Mouse (Mus musculus): ENCODE measurements around the gene Suclg2. TPM values are rescaled to one million over a fixed set of nuclear protein-coding genes. Genes with fewer than 3 reads are reported as not detected.

The Suclg2 gene
- polyA plus RNA-seq, 1 experiment from 2014 or later, result 83.0 TPM

- DNase-seq (ENCODE audit: low spot score) (no peak), ATAC-seq (replicated peaks; ENCODE audit: low FRiP score) (no peak)
- H3K4me3 ChIP-seq (ENCODE audit: low read depth, low read length), result no peak overlapping the region
- H3K9me3 ChIP-seq (ENCODE audit: control insufficient read depth, low read length), result no peaks in the 10 kb centered on the region
- no peak overlapping the region for H3K27ac ChIP-seq (ENCODE audit: low read depth, low read length)
- H3K4me2 ChIP-seq, result no peak overlapping the region
- H3K9ac ChIP-seq (ENCODE audit: low read depth, low read length), result no peak overlapping the region
- no peaks in the 10 kb centered on the region for H3K27me3 ChIP-seq (replicated peaks; ENCODE audit: control insufficient read depth, insufficient read depth, low read length)
- 58% methylated on average over 4 of the region's 4 CpGs for WGBS
- no peaks in the 10 kb centered on the region; the same call in 1 of the 2 replicates for H3K4me1 ChIP-seq (replicated peaks; ENCODE audit: control insufficient read depth, insufficient read depth, low read length)
- no peaks in the 10 kb centered on the region for H3K36me3 ChIP-seq (ENCODE audit: control insufficient read depth, insufficient read depth, low read length)
These were observed 33.4 kb downstream of the Suclg2 start for GRCm38 (mm10) chr6:95685242-95685641.

- Histone ChIP-seq H3K4me1 (replicated peaks; ENCODE audit: control insufficient read depth, insufficient read depth, low read length) (peaks cover 9% of the 10 kb centered on the region; the same call in 1 of the 2 replicates), H3K27me3 (replicated peaks; ENCODE audit: control insufficient read depth, insufficient read depth, low read length) (no peaks in the 10 kb centered on the region), H3K36me3 (ENCODE audit: control insufficient read depth, insufficient read depth, low read length) (no peaks in the 10 kb centered on the region), H3K9me3 (ENCODE audit: control insufficient read depth, low read length) (no peaks in the 10 kb centered on the region), H3K9ac (ENCODE audit: low read depth, low read length) (no peak overlapping the region), H3K4me2 (no peak overlapping the region), H3K27ac (ENCODE audit: low read depth, low read length) (no peak overlapping the region), H3K4me3 (ENCODE audit: low read depth, low read length) (no peak overlapping the region)
- WGBS, result 68% methylated on average over 3 of the region's 3 CpGs
- ATAC-seq (replicated peaks; ENCODE audit: low FRiP score) (no peak), DNase-seq (ENCODE audit: low spot score) (no peak)
These were observed 38.9 kb downstream of the Suclg2 start for GRCm38 (mm10) chr6:95679718-95680117.

GRCm38 (mm10) chr6:95679261-95679660, 39.3 kb downstream of the Suclg2 start:
- H3K4me3 ChIP-seq (ENCODE audit: low read depth, low read length), result no peak overlapping the region
- H3K27me3 ChIP-seq (replicated peaks; ENCODE audit: control insufficient read depth, insufficient read depth, low read length), result no peaks in the 10 kb centered on the region
- WGBS, result 55% methylated on average over 3 of the region's 3 CpGs
- no peak overlapping the region for H3K4me2 ChIP-seq
- H3K9me3 ChIP-seq (ENCODE audit: control insufficient read depth, low read length), result no peaks in the 10 kb centered on the region
- H3K36me3 ChIP-seq (ENCODE audit: control insufficient read depth, insufficient read depth, low read length), result no peaks in the 10 kb centered on the region
- H3K4me1 ChIP-seq (replicated peaks; ENCODE audit: control insufficient read depth, insufficient read depth, low read length), result peaks cover 9% of the 10 kb centered on the region; the same call in 1 of the 2 replicates
- no peak overlapping the region for H3K9ac ChIP-seq (ENCODE audit: low read depth, low read length)
- ATAC-seq (replicated peaks; ENCODE audit: low FRiP score) (no peak), DNase-seq (ENCODE audit: low spot score) (no peak)
- H3K27ac ChIP-seq (ENCODE audit: low read depth, low read length), result no peak overlapping the region

GRCm38 (mm10) chr6:95676951-95677350, 41.6 kb downstream of the Suclg2 start:
- Histone ChIP-seq H3K9me3 (ENCODE audit: control insufficient read depth, low read length) (no peaks in the 10 kb centered on the region), H3K4me2 (no peak overlapping the region), H3K9ac (ENCODE audit: low read depth, low read length) (no peak overlapping the region), H3K27ac (ENCODE audit: low read depth, low read length) (no peak overlapping the region), H3K4me1 (replicated peaks; ENCODE audit: control insufficient read depth, insufficient read depth, low read length) (peaks cover 9% of the 10 kb centered on the region; the same call in 1 of the 2 replicates), H3K4me3 (ENCODE audit: low read depth, low read length) (no peak overlapping the region), H3K36me3 (ENCODE audit: control insufficient read depth, insufficient read depth, low read length) (no peaks in the 10 kb centered on the region; the same call in 1 of the 2 replicates), H3K27me3 (replicated peaks; ENCODE audit: control insufficient read depth, insufficient read depth, low read length) (no peaks in the 10 kb centered on the region)
- ATAC-seq (replicated peaks; ENCODE audit: low FRiP score) (no peak), DNase-seq (ENCODE audit: low spot score) (no peak)
- WGBS, result 87% methylated on average over 2 of the region's 2 CpGs

GRCm38 (mm10) chr6:95676439-95676838, 42.2 kb downstream of the Suclg2 start:
- Histone ChIP-seq H3K27ac (ENCODE audit: low read depth, low read length) (no peak overlapping the region), H3K9ac (ENCODE audit: low read depth, low read length) (no peak overlapping the region), H3K4me2 (no peak overlapping the region), H3K4me1 (replicated peaks; ENCODE audit: control insufficient read depth, insufficient read depth, low read length) (peaks cover 9% of the 10 kb centered on the region; the same call in 1 of the 2 replicates), H3K9me3 (ENCODE audit: control insufficient read depth, low read length) (no peaks in the 10 kb centered on the region), H3K27me3 (replicated peaks; ENCODE audit: control insufficient read depth, insufficient read depth, low read length) (no peaks in the 10 kb centered on the region), H3K36me3 (ENCODE audit: control insufficient read depth, insufficient read depth, low read length) (no peaks in the 10 kb centered on the region; the same call in 1 of the 2 replicates), H3K4me3 (ENCODE audit: low read depth, low read length) (no peak overlapping the region)
- peak; percentile 58 for ATAC-seq (replicated peaks; ENCODE audit: low FRiP score)
- DNase-seq (ENCODE audit: low spot score), result no peak
- WGBS, result 15% methylated on average over 4 of the region's 4 CpGs

- H3K9ac ChIP-seq (ENCODE audit: low read depth, low read length), result no peak overlapping the region
- H3K27me3 ChIP-seq (replicated peaks; ENCODE audit: control insufficient read depth, insufficient read depth, low read length), result no peaks in the 10 kb centered on the region
- ATAC-seq (replicated peaks; ENCODE audit: low FRiP score), result no peak
- no peaks in the 10 kb centered on the region; the same call in 1 of the 2 replicates for H3K36me3 ChIP-seq (ENCODE audit: control insufficient read depth, insufficient read depth, low read length)
- H3K4me3 ChIP-seq (ENCODE audit: low read depth, low read length), result no peak overlapping the region
- WGBS, result 52% methylated on average over 6 of the region's 6 CpGs
- H3K4me1 ChIP-seq (replicated peaks; ENCODE audit: control insufficient read depth, insufficient read depth, low read length), result peaks cover 9% of the 10 kb centered on the region; the same call in 1 of the 2 replicates
- DNase-seq (ENCODE audit: low spot score), result no peak
- no peak overlapping the region for H3K27ac ChIP-seq (ENCODE audit: low read depth, low read length)
- no peaks in the 10 kb centered on the region for H3K9me3 ChIP-seq (ENCODE audit: control insufficient read depth, low read length)
- H3K4me2 ChIP-seq, result no peak overlapping the region
These were observed 43.4 kb downstream of the Suclg2 start for GRCm38 (mm10) chr6:95675059-95675705.

GRCm38 (mm10) chr6:95674651-95675050, 43.9 kb downstream of the Suclg2 start:
- DNase-seq (ENCODE audit: low spot score) (no peak), ATAC-seq (replicated peaks; ENCODE audit: low FRiP score) (no peak)
- WGBS, result 74% methylated on average over 1 of the region's 1 CpGs
- H3K4me2 ChIP-seq, result no peak overlapping the region
- H3K27me3 ChIP-seq (replicated peaks; ENCODE audit: control insufficient read depth, insufficient read depth, low read length), result no peaks in the 10 kb centered on the region
- no peaks in the 10 kb centered on the region; the same call in 1 of the 2 replicates for H3K36me3 ChIP-seq (ENCODE audit: control insufficient read depth, insufficient read depth, low read length)
- no peaks in the 10 kb centered on the region for H3K9me3 ChIP-seq (ENCODE audit: control insufficient read depth, low read length)
- H3K27ac ChIP-seq (ENCODE audit: low read depth, low read length), result no peak overlapping the region
- no peak overlapping the region for H3K9ac ChIP-seq (ENCODE audit: low read depth, low read length)
- H3K4me3 ChIP-seq (ENCODE audit: low read depth, low read length), result no peak overlapping the region
- H3K4me1 ChIP-seq (replicated peaks; ENCODE audit: control insufficient read depth, insufficient read depth, low read length), result peaks cover 9% of the 10 kb centered on the region; the same call in 1 of the 2 replicates

- no peak overlapping the region for H3K27ac ChIP-seq (ENCODE audit: low read depth, low read length)
- no peak overlapping the region for H3K9ac ChIP-seq (ENCODE audit: low read depth, low read length)
- H3K4me1 ChIP-seq (replicated peaks; ENCODE audit: control insufficient read depth, insufficient read depth, low read length), result no peaks in the 10 kb centered on the region
- no peak overlapping the region for H3K4me3 ChIP-seq (ENCODE audit: low read depth, low read length)
- no peaks in the 10 kb centered on the region; the same call in 1 of the 2 replicates for H3K36me3 ChIP-seq (ENCODE audit: control insufficient read depth, insufficient read depth, low read length)
- no peak overlapping the region for H3K4me2 ChIP-seq
- peak; percentile 47; the same call in 1 of the 2 replicates for ATAC-seq (replicated peaks; ENCODE audit: low FRiP score)
- no peaks in the 10 kb centered on the region for H3K27me3 ChIP-seq (replicated peaks; ENCODE audit: control insufficient read depth, insufficient read depth, low read length)
- DNase-seq (ENCODE audit: low spot score), result no peak
- 52% methylated on average over 3 of the region's 3 CpGs for WGBS
- no peaks in the 10 kb centered on the region for H3K9me3 ChIP-seq (ENCODE audit: control insufficient read depth, low read length)
These were observed 49.3 kb downstream of the Suclg2 start for GRCm38 (mm10) chr6:95669335-95669729.
